Mouse (Mus musculus) frontal cortex, postnatal 36 days (tissue): Measurements from ENCODE around the gene Aplp2.

ENCODE experiments used
- DNase-seq, 2 experiments: peaks; one replicate each; pipeline ENCODE4 v3.0.0; 2022; ENCODE audit warnings: low spot score in 2 of 2

Gene Aplp2

GRCm38 (mm10) chr9:31225808-31226207 is 14.2 kb upstream of the Aplp2 start:
- peak; percentile 37 to 49 for DNase-seq

GRCm38 (mm10) chr9:31223475-31223874 is 11.9 kb upstream of the Aplp2 start:
- no peak for DNase-seq

- DNase-seq: no peak
These were observed 9.6 kb upstream of the Aplp2 start for GRCm38 (mm10) chr9:31221170-31221569.

- DNase-seq: no peak
These were observed 6.2 kb upstream of the Aplp2 start for GRCm38 (mm10) chr9:31217631-31218380.

- peak in 1 of 2 experiments; percentile 34 for DNase-seq
These were observed 939 bp upstream of the Aplp2 start for GRCm38 (mm10) chr9:31212500-31213008.

- peak in 1 of 2 experiments; percentile 35 for DNase-seq
These were observed 596 bp downstream of the Aplp2 start for GRCm38 (mm10) chr9:31210749-31211689.

GRCm38 (mm10) chr9:31210163-31210562 is 1.5 kb downstream of the Aplp2 start:
- no peak for DNase-seq

GRCm38 (mm10) chr9:31209502-31209901 is 2.1 kb downstream of the Aplp2 start:
- no peak for DNase-seq

- no peak for DNase-seq
These were observed 3.9 kb downstream of the Aplp2 start for GRCm38 (mm10) chr9:31207732-31208131.

GRCm38 (mm10) chr9:31204722-31205121 is 6.9 kb downstream of the Aplp2 start:
- no peak for DNase-seq

- no peak for DNase-seq
These were observed 7.9 kb downstream of the Aplp2 start for GRCm38 (mm10) chr9:31203571-31204210.

GRCm38 (mm10) chr9:31203068-31203467 is 8.5 kb downstream of the Aplp2 start:
- no peak for DNase-seq

GRCm38 (mm10) chr9:31198614-31199013 is 13.0 kb downstream of the Aplp2 start:
- no peak for DNase-seq

- no peak for DNase-seq
These were observed 13.8 kb downstream of the Aplp2 start for GRCm38 (mm10) chr9:31197782-31198181.

GRCm38 (mm10) chr9:31196742-31197141 is 14.9 kb downstream of the Aplp2 start:
- DNase-seq: no peak

- no peak for DNase-seq
These were observed 16.0 kb downstream of the Aplp2 start for GRCm38 (mm10) chr9:31195573-31195972.

GRCm38 (mm10) chr9:31192378-31192777 is 19.2 kb downstream of the Aplp2 start:
- DNase-seq: no peak

GRCm38 (mm10) chr9:31191543-31191942 is 20.1 kb downstream of the Aplp2 start:
- DNase-seq: no peak

- DNase-seq: no peak
These were observed 22.4 kb downstream of the Aplp2 start for GRCm38 (mm10) chr9:31189194-31189593.

- DNase-seq: no peak
These were observed 27.2 kb downstream of the Aplp2 start for GRCm38 (mm10) chr9:31184439-31184838.

GRCm38 (mm10) chr9:31183061-31183460 is 28.6 kb downstream of the Aplp2 start:
- DNase-seq: no peak
